Mouse (Mus musculus): ENCODE data around the gene C2cd4a. TPM values are rescaled to one million over a fixed set of nuclear protein-coding genes. Genes with fewer than 3 reads are reported as not detected.

Gene C2cd4a
- polyA plus RNA-seq, 1 experiment from 2014 or later: 0.25 TPM

DNA sequence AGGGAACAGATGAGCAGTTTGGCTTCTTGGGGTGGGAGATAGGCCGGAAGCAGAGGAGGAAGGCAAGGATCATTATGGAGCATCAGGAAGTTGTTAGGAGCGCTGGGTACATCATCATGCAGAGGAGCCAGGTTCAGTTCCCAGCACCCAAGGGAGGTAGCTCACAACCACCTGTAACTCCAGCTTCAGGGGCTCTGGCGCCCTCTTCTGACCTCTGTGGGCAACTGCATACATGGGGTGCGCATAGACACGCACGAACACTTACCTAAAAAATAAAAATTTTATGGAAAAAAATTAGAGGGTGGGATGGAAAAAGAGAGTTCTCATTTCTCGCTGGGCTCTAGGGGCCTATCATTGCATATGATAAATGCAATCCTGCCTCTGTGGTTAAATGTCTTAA, 6.6 kb downstream of the C2cd4a start:
- H3K4me2 ChIP-seq (ENCODE audit: low read length): no peak overlapping the region
- H3K4me3 ChIP-seq (ENCODE audit: low read depth, low read length): no peak overlapping the region
- H3K36me3 ChIP-seq (ENCODE audit: control insufficient read depth, insufficient read depth, low read length): no peaks in the 10 kb centered on the region
- no peak overlapping the region for H3K27ac ChIP-seq (ENCODE audit: low read length)
- H3K9me3 ChIP-seq (replicated peaks; ENCODE audit: control insufficient read depth, low read length, poor library complexity, severe bottlenecking): no peaks in the 10 kb centered on the region
- H3K9ac ChIP-seq (ENCODE audit: low read depth, low read length): no peak overlapping the region
- peaks cover 2% of the 10 kb centered on the region; the same call in 1 of the 2 replicates for H3K4me1 ChIP-seq (ENCODE audit: control insufficient read depth, insufficient read depth, low read length)
- ATAC-seq: no peak
- 89% methylated on average over 7 of the region's 7 CpGs for WGBS
- peaks cover 11% of the 10 kb centered on the region for H3K27me3 ChIP-seq (ENCODE audit: control insufficient read depth, insufficient read depth, low read depth, low read length)

DNA sequence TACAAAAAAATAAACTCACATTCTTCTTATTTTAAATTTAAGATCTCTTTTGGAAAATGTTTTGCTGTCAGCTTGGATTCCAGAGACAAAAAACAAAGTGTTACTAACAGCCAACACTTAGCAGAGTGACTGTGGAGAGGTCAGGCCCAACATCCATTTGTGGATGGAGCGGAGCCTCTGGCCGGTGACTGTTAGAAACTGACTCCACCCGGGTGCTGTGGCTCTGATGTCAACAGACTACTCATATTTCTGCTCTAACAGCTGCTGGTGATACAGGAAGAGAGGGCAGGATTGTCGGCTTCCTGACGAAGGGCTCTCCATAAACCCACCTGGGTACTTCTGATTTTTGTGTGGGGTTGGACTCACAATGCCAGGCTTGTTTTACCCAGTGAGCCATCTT, 9.0 kb downstream of the C2cd4a start:
- no peaks in the 10 kb centered on the region for H3K36me3 ChIP-seq (ENCODE audit: control insufficient read depth, insufficient read depth, low read length)
- H3K4me1 ChIP-seq (ENCODE audit: control insufficient read depth, insufficient read depth, low read length): no peaks in the 10 kb centered on the region
- no peaks in the 10 kb centered on the region for H3K27me3 ChIP-seq (ENCODE audit: control insufficient read depth, insufficient read depth, low read depth, low read length)
- H3K9ac ChIP-seq (ENCODE audit: low read depth, low read length): no peak overlapping the region
- H3K9me3 ChIP-seq (replicated peaks; ENCODE audit: control insufficient read depth, low read length, poor library complexity, severe bottlenecking): no peaks in the 10 kb centered on the region
- no peak for ATAC-seq
- H3K27ac ChIP-seq (ENCODE audit: low read length): no peak overlapping the region
- H3K4me2 ChIP-seq (ENCODE audit: low read length): no peak overlapping the region
- 81% methylated on average over 5 of the region's 5 CpGs for WGBS
- no peak overlapping the region for H3K4me3 ChIP-seq (ENCODE audit: low read depth, low read length)

- ATAC-seq: no peak
- H3K4me1 ChIP-seq (ENCODE audit: control insufficient read depth, insufficient read depth, low read length): no peaks in the 10 kb centered on the region
- no peak overlapping the region for H3K9ac ChIP-seq (ENCODE audit: low read depth, low read length)
- H3K27me3 ChIP-seq (ENCODE audit: control insufficient read depth, insufficient read depth, low read depth, low read length): no peaks in the 10 kb centered on the region
- H3K4me2 ChIP-seq (ENCODE audit: low read length): no peak overlapping the region
- no peaks in the 10 kb centered on the region for H3K36me3 ChIP-seq (ENCODE audit: control insufficient read depth, insufficient read depth, low read length)
- no peaks in the 10 kb centered on the region for H3K9me3 ChIP-seq (replicated peaks; ENCODE audit: control insufficient read depth, low read length, poor library complexity, severe bottlenecking)
- no peak overlapping the region for H3K4me3 ChIP-seq (ENCODE audit: low read depth, low read length)
- H3K27ac ChIP-seq (ENCODE audit: low read length): no peak overlapping the region
- 89% methylated on average over 4 of the region's 4 CpGs for WGBS
These were observed 13.5 kb downstream of the C2cd4a start for GRCm38 (mm10) chr9:67818668-67818950.

- no peak overlapping the region for H3K4me3 ChIP-seq (ENCODE audit: low read depth, low read length)
- no peaks in the 10 kb centered on the region for H3K9me3 ChIP-seq (replicated peaks; ENCODE audit: control insufficient read depth, low read length, poor library complexity, severe bottlenecking)
- WGBS: 67% methylated on average over 10 of the region's 10 CpGs
- no peak overlapping the region for H3K9ac ChIP-seq (ENCODE audit: low read depth, low read length)
- no peak overlapping the region for H3K4me2 ChIP-seq (ENCODE audit: low read length)
- H3K27me3 ChIP-seq (ENCODE audit: control insufficient read depth, insufficient read depth, low read depth, low read length): no peaks in the 10 kb centered on the region
- H3K36me3 ChIP-seq (ENCODE audit: control insufficient read depth, insufficient read depth, low read length): no peaks in the 10 kb centered on the region
- ATAC-seq: no peak
- no peaks in the 10 kb centered on the region for H3K4me1 ChIP-seq (ENCODE audit: control insufficient read depth, insufficient read depth, low read length)
- H3K27ac ChIP-seq (ENCODE audit: low read length): no peak overlapping the region
These were observed 14.0 kb downstream of the C2cd4a start for GRCm38 (mm10) chr9:67817898-67818667.

DNA sequence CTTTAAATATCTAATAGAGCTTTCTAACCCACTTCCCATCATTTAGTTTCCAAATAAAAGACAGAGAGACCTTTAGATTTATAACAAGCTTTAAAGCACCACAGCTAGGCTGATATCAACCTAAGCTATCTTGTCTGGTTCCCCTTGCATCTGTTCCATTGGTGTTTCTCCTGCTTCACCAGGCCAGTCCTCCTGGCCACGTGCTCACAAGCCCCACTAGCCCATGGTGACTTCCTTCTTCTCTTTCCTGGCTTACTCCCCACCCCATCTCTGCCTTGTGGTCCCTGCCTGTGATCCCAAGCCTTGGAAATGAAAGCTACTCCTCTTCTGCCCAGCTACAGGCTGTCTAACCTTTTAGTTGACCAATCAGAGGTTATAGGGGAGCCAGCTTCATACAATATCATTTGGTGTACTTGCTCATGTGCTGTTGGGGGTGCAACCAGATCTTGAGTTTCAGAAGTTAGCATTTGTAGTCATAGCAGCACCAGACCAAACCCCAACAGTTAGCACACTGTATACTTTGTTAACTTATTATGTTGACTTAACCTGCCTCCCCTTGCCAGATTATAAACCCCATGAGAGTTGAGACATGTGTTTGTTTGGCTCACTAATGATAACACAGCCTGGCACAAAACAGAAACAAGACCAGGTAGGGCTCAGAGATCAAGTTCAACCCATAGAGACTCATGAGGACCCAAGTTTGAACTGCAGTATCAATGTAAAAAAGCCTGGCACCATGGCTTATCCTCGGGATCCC, 15.8 kb downstream of the C2cd4a start:
- Histone ChIP-seq H3K4me3 (ENCODE audit: low read depth, low read length) (no peak overlapping the region), H3K4me2 (ENCODE audit: low read length) (no peak overlapping the region), H3K36me3 (ENCODE audit: control insufficient read depth, insufficient read depth, low read length) (no peaks in the 10 kb centered on the region), H3K27me3 (ENCODE audit: control insufficient read depth, insufficient read depth, low read depth, low read length) (no peaks in the 10 kb centered on the region), H3K9ac (ENCODE audit: low read depth, low read length) (no peak overlapping the region), H3K4me1 (ENCODE audit: control insufficient read depth, insufficient read depth, low read length) (no peaks in the 10 kb centered on the region), H3K27ac (ENCODE audit: low read length) (no peak overlapping the region), H3K9me3 (replicated peaks; ENCODE audit: control insufficient read depth, low read length, poor library complexity, severe bottlenecking) (no peaks in the 10 kb centered on the region)
- ATAC-seq: no peak
- 77% methylated on average over 2 of the region's 2 CpGs for WGBS

GRCm38 (mm10) chr9:67813665-67814337, 18.3 kb downstream of the C2cd4a start:
- Histone ChIP-seq H3K4me1 (ENCODE audit: control insufficient read depth, insufficient read depth, low read length) (0 out of 2 replicates have a peak, but pooled peaks cover 3% of the 10 kb centered on the region), H3K27me3 (ENCODE audit: control insufficient read depth, insufficient read depth, low read depth, low read length) (no peaks in the 10 kb centered on the region), H3K4me3 (ENCODE audit: low read depth, low read length) (no peak overlapping the region), H3K9me3 (replicated peaks; ENCODE audit: control insufficient read depth, low read length, poor library complexity, severe bottlenecking) (no peaks in the 10 kb centered on the region), H3K9ac (ENCODE audit: low read depth, low read length) (no peak overlapping the region), H3K27ac (ENCODE audit: low read length) (no peak overlapping the region), H3K36me3 (ENCODE audit: control insufficient read depth, insufficient read depth, low read length) (no peaks in the 10 kb centered on the region), H3K4me2 (ENCODE audit: low read length) (no peak overlapping the region)
- WGBS: 18% methylated on average over 8 of the region's 8 CpGs
- ATAC-seq: no peak

DNA sequence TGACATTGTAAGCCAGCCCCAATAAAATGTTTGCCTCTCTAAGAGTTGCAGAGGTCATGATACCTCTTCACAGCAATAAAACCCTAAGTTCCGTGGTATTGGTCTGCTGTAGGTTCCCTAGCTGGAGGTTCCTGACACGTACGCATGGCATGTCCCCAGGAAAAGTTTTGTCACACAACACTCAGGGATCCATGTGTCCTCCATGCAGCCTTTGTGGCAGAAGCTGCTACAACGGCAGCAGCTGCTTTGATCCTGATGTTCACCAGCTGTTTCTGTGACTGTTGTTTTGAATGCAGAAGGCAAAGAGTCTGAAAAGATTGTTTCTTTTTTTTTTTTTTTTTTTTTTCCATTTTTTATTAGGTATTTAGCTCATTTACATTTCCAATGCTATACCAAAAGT, 19.0 kb downstream of the C2cd4a start:
- Histone ChIP-seq H3K4me3 (ENCODE audit: low read depth, low read length) (no peak overlapping the region), H3K9ac (ENCODE audit: low read depth, low read length) (no peak overlapping the region), H3K27ac (ENCODE audit: low read length) (no peak overlapping the region), H3K4me1 (ENCODE audit: control insufficient read depth, insufficient read depth, low read length) (0 out of 2 replicates have a peak, but pooled peaks cover 3% of the 10 kb centered on the region), H3K27me3 (ENCODE audit: control insufficient read depth, insufficient read depth, low read depth, low read length) (no peaks in the 10 kb centered on the region), H3K4me2 (ENCODE audit: low read length) (no peak overlapping the region), H3K36me3 (ENCODE audit: control insufficient read depth, insufficient read depth, low read length) (no peaks in the 10 kb centered on the region), H3K9me3 (replicated peaks; ENCODE audit: control insufficient read depth, low read length, poor library complexity, severe bottlenecking) (no peaks in the 10 kb centered on the region)
- no peak for ATAC-seq
- WGBS: 78% methylated on average over 4 of the region's 4 CpGs

GRCm38 (mm10) chr9:67811116-67811515, 21.0 kb downstream of the C2cd4a start:
- WGBS: 81% methylated on average over 3 of the region's 3 CpGs
- Histone ChIP-seq H3K4me1 (ENCODE audit: control insufficient read depth, insufficient read depth, low read length) (0 out of 2 replicates have a peak, but pooled peaks cover 3% of the 10 kb centered on the region), H3K27ac (ENCODE audit: low read length) (no peak overlapping the region), H3K36me3 (ENCODE audit: control insufficient read depth, insufficient read depth, low read length) (no peaks in the 10 kb centered on the region), H3K9ac (ENCODE audit: low read depth, low read length) (no peak overlapping the region), H3K9me3 (replicated peaks; ENCODE audit: control insufficient read depth, low read length, poor library complexity, severe bottlenecking) (no peaks in the 10 kb centered on the region), H3K27me3 (ENCODE audit: control insufficient read depth, insufficient read depth, low read depth, low read length) (no peaks in the 10 kb centered on the region), H3K4me3 (ENCODE audit: low read depth, low read length) (no peak overlapping the region), H3K4me2 (ENCODE audit: low read length) (no peak overlapping the region)
- ATAC-seq: no peak

DNA sequence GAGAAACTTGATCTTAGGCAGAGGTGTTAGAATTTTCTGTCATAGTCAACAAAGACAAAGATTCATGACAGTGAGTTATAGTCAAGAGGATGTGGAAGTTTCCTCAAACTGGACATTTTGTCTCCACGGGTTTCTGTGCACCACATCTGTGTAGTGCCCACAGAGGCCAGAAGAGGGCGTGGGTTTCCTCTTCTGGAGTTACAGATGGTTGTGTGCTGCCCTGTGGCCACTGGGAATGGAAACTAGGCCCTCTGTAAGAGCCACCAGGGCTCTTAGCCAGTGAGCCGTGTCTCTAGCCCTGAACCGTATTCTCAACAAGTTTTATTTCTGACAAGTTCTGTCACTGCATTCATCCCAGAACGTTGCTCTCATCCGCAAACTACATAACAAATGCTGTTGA, 21.6 kb downstream of the C2cd4a start:
- Histone ChIP-seq H3K36me3 (ENCODE audit: control insufficient read depth, insufficient read depth, low read length) (no peaks in the 10 kb centered on the region), H3K9ac (ENCODE audit: low read depth, low read length) (no peak overlapping the region), H3K9me3 (replicated peaks; ENCODE audit: control insufficient read depth, low read length, poor library complexity, severe bottlenecking) (no peaks in the 10 kb centered on the region), H3K4me2 (ENCODE audit: low read length) (no peak overlapping the region), H3K4me3 (ENCODE audit: low read depth, low read length) (no peak overlapping the region), H3K27ac (ENCODE audit: low read length) (no peak overlapping the region), H3K4me1 (ENCODE audit: control insufficient read depth, insufficient read depth, low read length) (0 out of 2 replicates have a peak, but pooled peaks cover 3% of the 10 kb centered on the region), H3K27me3 (ENCODE audit: control insufficient read depth, insufficient read depth, low read depth, low read length) (no peaks in the 10 kb centered on the region)
- no peak for ATAC-seq
- WGBS: 60% methylated on average over 6 of the region's 6 CpGs
